Mouse (Mus musculus) kidney, postnatal 4 days (tissue): ENCODE results near the gene Mttp.
A peak's percentile ranks its signal among the peaks of the same experiment; 100 is the strongest.
"Not testable (repeated sequence)": the region's sequence is repeated elsewhere in the genome, so short reads cannot be mapped to it uniquely, and the experiment has no call there.

Experiments
- DNase-seq, 2 experiments: peaks; one replicate each; pipeline ENCODE4 v3.0.0; 2021; ENCODE audit warnings: mixed read lengths in 2 of 2

Gene Mttp

DNA sequence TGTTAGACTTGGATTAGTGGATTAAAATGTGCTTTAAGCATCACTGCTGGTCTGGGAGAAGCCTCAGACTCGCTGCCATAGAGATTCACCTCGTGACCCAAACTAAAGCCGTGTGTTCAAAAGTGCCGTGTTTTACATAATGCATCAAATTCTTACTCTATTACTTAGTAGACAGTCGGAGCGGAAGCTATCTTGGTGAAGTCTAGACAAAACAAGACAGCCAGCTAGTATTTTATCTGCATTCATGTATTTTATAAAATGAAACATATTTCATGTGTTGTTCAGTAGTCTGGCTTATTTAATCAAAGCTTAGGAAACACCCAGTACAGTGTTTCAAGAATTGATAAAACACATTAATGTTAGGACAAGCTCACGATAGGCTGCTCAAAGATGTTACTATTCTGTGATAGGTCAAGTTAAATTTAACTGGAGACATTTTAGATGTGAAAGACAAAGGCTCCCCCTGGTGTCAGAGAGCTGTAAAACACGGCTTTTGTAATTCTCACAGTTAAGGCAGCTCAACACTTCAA lies at the start of gene Mttp:
Mttp (minus strand) TSS at position 327 of the 530 bp plus-strand sequence.
- DNase-seq = peak; percentile 80 to 86

DNA sequence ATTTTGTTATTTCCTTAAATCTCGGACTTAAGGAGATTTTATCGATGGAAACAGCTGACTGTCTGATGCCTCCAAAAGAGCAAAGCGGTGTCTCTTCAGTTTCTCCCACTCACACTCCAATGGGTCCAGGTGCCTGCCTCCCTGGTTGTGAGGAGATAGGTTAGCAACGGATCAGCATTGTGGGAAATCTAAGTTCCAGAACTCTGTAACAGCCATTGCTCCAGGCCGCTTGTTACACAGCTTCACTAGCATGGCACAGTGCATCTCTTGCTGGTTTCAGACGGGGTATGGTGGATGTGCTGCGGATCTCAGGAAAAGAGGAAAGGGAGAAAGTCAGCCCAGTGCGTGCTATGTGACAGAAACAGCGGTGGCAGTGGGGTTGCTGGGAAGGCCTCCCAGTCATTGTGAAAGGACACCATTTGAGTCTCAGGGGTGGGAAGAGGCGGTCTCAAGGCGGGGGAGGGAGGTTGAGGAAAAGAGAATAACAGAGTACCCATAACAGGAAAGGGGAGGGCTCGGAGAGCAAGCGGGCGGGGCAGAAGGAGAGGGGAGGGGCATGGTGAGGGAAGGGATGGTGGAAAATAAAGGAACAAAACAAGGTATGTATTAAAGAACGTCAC lies 49.0 kb upstream of the Mttp start, which contains the start of gene 4930579F01Rik:
4930579F01Rik (minus strand) TSS at position 143 of the 620 bp plus-strand sequence.
- DNase-seq = no peak

DNA sequence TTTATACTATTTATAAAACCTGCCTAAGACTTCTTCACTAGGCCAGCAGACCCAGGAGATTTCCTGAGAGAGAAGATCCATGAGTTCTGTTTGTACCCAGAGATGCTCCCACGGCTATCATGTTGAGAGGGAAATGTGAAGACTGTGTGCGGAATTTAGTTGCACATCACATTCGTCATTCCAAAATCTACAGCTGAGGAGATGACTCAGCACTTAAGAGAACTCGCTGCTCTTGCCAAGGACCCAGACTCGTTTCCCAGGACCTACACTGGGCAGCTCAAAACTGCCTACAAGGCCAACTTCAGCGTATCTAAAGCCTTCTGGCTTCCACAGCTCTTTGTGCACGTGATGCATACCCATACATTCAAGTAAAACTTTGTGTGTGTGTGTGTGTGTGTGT lies 47.5 kb upstream of the Mttp start:
- no peak for DNase-seq

DNA sequence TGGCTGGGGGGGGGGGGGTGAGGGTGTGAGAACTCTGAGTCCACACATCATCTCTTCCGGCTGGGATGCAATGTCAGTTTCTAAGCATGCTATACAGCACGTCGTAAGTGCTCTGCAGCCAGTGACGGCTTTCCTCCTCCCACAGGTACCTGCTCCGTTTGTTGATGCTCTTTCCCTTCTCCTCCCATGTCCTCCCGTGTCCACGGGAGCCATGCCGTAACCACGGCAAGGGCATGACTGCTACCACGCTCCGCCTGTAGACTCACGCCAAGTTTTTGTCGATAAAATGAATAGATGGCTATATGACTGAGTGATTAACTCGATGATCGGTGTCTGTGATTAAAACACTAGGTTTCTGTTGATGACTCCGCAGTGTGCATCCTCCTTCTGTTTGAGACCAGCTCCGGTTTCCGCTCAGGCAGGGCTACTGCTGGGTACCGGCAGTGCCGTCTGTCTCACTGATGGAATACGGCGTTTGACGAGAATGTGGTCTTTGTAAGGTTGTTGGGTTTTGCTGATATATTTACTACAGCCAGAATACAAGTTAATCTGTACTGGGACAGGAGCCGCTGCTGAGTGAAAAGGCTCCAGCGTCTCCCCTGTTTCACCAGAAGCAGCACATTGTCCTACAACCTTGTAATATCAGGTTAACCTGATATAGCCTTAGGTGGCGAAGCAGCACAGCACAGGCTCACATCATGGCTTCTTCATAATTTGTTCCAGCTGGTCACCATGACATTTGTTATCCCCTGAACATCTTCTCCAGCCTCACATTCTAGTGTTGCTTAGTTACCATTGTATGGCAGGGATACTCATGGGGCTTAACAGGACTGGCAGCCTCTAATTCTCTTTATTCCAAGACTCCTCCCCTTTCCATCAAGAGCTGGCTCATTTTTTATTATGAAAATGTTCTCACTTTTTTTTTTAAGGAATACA lies 41.5 kb upstream of the Mttp start:
- no peak for DNase-seq

DNA sequence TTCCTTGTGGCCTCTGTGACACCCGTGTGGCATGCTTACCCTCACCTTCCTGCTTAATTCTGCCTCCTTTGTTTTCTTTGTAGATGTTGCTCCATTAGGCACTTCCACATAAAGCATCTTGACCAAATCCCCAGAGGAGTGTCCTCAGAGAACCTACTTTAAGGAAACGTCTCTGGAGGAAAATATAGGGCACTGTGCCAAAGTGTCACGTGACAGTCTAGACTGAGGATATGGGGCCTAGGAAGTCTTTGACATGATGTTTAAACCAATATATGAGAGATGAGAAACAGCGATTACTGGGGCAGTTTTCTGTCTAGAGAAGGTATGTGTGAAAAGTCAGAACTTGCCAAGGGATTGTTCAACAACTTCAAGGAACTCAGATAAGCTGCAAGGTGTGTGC lies 40.5 kb upstream of the Mttp start:
- peak; percentile 41 to 60 for DNase-seq

DNA sequence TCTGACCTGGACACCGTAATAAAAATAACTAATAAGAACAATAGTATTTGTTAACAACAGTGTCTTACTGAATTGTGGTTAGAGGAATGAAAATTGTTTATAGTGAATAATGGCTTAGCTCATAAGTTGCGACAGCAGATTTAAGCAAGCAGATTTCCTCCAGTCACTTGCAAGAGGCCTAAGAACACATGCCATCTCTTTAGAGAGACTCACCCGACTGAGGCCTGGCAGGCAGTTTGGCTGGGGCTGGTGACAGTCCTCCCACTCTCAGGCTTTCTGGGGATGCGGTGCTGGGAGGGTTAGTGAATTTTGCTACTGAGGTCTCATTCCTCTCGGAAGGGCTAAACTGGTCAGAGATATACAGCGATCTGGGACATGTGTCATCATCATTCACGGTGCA lies 38.6 kb upstream of the Mttp start:
- no peak for DNase-seq

DNA sequence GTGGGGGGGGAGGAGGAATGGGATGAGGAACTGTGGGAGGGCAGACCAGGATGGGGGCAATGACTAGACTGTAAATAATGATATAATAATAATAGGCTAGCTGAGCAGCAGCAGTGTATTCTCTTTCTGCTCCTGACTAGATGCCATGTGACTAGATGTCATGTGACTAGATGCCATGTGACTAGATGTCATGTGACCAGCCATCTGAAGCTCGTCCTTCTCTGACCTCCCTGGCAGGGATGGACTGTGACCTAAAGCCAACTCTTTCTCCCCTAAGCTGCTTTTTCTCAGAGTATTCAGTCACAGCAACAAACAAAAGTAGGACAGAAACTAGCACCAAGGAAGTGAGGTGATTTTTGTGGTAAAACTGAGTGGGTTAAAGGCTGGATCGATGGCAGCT lies 37.3 kb upstream of the Mttp start:
- DNase-seq = no peak

DNA sequence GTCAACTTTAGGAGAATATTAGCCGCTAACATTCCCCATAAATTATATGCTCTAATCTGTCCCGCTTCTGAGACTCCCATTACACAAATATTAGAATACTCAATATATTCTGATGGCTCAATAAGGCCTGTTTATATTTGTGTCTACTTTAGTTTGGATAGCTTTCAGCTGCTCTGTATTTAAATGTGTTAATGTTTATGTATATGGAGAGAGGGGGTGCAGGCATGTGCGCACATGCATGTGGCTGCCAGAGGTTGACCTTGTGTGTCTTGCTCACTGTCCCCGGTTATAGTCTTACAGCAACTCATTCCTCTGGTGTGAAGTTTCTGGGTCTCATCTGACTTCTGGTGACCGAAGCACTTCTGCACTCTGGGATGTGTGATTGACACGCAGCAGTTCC lies 30.8 kb upstream of the Mttp start:
- DNase-seq = no peak

DNA sequence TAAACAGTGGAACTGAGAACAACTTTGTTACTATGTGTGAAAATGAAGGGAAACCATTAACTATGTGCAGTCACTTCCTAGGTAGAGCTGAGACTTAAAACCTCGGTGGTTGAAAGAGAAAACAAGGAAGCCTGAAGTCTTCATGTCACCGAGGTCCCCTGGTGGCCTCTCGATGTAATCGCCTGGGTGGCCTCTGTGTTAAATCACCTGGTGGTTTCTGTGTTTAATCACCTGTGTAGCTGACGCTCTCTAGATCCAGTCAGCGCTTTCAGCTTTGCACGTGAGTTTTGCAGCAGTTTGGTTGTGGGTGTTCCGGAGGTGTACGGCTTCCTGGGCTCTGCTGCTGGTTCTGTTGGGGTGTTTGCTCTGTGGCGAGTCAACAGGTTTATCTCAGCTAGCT lies 28.5 kb upstream of the Mttp start:
- DNase-seq = peak; percentile 23 to 40

DNA sequence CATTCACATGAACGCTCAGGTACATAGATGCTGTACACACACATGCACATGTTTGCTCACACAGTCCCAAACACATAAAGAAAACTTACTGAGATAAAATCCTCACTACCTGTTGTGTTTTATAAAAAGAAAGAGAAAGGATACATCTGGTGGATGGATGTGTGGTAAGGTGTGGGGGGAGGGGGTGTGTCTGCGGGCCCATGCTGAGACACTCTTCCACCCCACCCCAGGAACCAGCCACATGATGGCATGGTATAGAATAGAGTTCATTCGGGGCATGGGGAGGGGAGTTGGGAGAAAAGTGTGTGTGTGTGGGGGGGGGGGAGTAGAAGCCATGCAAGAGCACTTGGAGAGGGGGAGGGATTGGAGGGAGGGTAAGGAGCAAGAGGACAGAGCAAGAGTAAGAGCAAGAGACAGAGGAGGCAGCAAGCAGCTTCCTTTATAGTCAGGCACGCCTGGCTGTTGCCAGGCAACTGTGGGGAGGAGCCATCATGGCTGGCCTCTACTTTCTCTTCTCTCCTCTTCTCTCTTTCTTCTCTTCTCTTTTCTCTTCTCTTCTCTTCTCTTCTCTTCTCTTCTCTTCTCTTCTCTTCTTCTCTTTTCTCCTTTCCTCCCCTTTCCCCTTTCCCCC lies 17.9 kb upstream of the Mttp start:
- no peak for DNase-seq

DNA sequence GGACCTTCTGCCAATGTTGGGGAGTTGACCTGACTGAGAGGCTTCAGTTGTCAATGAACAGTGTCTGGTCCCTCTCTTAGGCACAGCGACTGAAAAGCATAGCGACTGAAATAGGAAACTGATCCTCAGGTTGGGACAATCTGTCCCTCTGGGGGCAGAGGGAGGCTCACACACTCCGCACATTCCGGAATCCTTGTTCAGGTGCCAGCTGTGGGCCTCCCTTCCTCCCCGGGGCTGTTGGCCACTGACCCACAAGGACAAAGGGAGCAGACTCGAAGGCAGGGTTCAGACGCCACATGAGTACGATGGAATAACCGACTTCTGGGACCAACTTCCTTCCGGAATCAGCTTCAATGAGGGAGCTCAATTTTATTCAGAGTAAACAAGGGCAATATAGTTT lies 16.9 kb upstream of the Mttp start:
- no peak for DNase-seq

DNA sequence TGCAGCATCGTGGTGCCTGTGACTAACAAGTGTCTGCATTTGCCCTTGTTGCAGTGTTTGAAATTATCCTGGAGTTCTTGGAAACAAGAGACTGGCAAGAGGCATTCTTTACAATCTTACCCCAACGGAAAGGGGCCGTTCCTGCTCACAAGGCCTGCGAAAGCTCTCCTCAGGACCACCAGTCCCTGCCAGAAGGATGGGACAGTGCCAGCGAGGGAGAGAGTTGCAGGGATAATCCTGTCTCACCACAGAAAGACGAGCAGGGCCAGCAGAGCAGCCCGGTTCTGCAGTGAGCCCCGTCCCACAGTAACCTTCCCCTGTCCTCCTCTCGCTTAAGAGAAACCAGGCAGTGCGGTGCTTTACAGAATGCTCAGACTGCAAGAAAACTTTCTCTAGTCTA lies 11.9 kb upstream of the Mttp start:
- no peak for DNase-seq

DNA sequence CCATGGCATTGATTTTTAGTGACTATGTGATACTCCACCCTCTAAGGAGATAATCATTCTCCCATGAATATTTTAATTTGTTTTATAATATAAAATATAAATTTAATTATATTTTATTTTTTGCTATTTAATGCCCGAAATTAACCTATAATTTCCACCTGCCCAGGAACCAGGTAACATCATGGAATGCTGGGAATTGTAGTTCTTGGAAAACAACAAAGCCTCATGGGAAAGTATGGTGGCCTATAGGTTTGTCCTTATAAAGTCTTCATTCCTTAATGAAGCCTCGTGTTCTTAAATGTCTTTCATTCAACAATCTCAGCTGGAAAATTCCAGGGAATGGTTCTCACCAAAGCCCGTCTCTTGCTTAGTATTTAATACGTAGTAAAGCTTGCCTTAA lies 10.3 kb upstream of the Mttp start:
- no peak for DNase-seq

DNA sequence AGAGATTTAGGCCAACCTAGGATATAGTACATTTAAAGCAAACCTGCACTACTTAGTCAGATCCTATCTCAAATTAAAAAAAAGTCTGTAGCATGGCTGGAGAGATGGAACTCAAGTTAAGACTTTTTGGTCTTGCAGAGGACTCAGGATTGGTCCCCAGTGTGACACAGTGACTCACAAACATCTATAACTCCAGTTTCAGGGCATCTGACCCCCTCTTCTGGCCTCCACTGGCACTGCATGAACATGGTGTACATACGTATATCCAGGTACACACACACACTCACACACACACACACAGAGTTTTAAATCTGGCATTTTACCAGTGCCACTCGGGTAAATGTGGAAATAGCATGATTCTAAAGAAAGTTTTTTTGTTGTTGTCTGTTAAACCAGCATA lies 4.0 kb upstream of the Mttp start:
- no peak for DNase-seq

DNA sequence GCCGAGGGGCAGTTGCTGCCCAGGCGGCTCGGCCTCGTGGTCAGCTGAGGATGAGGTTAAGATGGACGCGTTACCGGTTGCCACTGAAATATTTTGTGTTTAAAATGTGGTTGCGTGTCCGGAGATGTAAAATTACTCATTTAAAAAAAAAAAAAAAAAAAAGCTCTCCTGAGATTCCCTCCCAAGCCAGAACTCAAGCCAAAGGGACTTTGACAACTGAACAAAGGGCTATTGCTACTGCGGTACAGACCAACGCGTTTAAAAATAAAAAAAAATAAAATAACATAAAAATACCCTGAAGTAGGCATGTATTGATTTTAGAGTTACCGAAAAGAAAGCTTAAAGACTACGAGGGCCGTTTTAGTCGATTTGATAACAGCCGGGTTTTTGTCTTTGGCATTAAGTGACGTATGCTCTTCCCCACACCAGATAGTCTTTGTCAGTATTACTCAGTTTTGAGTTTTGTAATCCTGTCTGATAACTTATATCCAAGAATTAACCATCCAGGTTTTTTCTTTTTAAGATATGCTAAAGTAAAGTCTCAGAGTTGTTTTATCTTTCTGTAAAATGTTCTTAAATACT lies 617 bp downstream of the Mttp start:
- DNase-seq = no peak

DNA sequence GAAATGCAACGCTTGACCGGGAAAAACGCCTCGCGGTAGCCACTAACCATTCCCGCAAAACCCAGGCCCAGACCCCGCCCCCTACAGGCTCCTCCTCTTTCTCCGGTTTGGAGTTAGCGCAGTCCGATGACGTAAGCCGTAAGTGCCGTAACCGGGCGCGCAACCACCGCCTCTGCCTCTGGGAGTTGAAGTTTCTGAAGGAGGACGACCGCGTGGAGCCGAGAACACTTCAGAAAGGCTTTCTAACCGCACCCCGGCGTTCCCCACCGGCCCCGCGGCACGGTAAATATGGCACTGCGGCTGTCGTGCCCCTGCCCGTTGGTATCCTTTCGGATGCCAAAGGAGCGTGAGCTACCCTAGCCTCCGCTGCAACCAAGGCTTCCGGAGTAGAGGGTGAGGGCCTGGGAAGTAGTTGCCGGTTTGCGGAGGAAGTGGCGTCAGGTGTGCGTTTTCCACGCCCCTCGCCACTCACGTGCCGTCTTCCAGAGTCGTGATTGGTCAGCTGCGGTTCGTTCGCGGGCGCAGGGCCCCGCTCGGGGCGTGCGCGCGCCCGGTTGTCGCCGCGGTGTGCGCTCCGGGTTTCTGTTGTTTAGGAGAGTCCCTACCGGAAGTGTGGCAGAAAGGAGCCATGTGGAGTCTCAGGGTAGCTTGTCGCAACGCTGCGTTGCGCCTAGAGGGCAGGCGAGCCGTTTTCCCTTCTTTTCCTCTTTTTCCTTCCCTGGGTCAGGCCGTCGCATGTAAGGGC lies 1.3 kb downstream of the Mttp start, which contains the start of gene Trmt10a:
Trmt10a (plus strand) TSS at position 134 of the 745 bp plus-strand sequence.
- peak; percentile 99 to 100 for DNase-seq

DNA sequence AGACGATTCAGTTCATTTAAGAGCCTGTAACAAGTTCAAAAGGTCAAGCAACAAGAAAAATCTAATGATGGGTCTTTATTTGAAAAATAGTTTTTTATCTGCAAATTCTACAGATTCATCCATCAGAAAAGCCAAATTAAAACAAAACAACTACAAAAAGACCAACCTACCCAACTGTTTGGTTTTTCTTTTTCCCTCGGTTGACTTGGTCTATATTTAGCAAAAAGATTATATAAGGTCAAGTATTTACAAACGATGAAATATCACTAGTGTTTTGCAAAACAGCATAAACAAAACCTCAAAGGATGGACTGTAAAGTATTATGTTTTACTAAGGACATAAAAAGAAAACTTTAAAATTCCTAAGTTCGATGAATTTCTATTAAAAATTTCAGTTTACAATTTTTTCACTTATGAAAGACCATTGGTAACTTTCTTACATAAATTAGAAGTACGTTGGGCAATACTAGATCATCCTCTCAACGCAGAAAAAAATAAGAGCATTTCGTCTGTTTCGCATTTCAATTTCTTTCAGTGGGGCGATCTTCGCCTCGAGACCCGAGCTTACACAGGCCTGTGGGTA lies 1.9 kb downstream of the Mttp start:
- no peak for DNase-seq

DNA sequence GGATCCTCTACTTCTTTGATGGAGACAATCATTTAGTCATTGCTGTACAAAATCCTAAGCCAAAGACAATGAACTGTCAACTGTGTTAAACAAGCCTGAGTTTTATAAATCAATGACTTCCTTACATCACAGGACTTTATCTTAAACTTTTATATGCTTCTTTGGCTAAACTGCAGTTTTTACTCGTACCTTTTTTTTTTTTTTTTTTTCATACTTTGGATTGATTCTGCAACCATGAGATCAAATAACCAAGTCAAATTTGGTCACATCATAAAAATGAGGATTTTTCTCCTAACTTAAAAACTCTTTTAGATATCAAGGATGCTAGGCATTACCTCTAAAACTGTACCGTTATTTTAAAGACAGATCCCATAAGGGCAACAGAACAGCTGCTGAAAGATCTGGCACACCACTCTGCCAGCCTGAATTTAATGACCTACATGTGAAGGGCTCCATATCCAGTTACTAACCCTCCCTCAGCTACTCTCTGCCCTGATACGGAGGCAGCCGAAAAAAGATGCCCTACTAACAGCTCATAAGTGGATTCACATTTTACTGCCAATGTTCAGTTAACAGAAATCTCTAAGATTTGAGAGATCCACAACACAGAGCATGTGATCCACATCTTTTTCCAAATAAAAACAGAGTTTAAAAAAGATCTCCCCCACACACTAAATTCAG lies 2.6 kb downstream of the Mttp start:
- no peak for DNase-seq

DNA sequence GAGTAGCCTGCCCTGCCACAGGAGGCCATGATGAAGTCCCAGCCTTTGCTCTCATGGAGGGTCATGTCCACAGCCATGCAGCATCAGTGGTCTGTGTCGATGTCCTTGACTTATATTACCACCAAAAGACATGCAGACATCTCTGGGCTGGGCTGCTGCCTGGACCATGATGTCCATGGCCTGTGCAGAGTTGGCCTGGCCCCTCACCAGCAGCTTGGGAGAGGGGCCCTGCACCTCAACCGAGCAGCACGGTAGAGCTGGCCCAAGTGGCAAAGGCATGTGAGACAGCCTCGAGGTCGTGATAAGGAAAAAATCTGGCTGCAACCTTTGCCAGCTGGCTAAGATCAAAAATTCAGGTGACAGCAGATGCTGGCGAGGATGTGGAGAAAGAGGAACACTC lies 5.1 kb downstream of the Mttp start:
- no peak for DNase-seq

DNA sequence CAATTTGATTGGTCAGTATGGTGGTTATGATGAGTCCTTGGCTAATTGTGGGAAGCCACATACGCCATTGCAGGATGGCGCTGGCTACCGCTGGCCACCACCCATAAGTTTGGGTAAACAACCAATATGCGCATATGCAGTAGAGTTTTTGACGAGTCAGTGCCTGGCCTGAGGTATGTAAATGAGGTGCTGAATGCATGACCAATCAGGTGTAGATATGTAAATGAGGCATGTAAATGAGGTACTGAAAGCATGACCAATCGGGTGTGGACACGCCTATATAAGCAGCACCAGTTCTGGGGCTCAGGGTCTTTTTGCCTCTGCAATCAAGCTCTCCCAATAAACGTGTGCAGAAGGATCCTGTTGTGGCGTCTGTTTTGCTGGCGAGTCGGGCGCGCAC lies 6.6 kb downstream of the Mttp start:
- DNase-seq = not testable (repeated sequence)

DNA sequence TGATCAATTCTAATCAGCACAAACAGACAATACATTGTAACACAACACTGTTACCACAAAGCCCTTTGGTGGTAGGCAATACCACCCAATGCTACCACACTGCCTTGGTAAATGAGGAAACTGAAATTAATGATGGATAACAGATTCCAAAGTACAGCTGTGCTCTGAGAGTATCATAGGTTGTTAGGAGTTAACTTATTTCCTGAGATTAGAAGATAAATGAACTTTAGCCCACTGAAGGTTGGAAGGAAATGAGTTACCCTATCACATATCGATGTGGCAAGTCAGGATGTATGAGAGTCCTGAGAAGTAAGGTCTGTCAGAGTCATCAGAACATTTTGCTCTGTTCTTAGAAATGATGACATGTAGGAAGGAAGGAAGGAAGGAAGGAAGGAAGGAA lies 10.2 kb downstream of the Mttp start:
- no peak for DNase-seq
